Mouse (Mus musculus): Measurements from ENCODE around the gene S1pr5. TPM values are rescaled to one million over a fixed set of nuclear protein-coding genes. Genes with fewer than 3 reads are reported as not detected.
"Not testable (repeated sequence)": the region's sequence is repeated elsewhere in the genome, so short reads cannot be mapped to it uniquely, and the experiment has no call there.

S1pr5 gene
- total RNA-seq (2014; rRNA removed) (4.9 and 8.2 TPM in 2 replicates), polyA plus RNA-seq (2015; fragmentation: Nextera tagmentation; extraction: Ambion mirVana) (2.9 and 3.1 TPM in 2 replicates)

DNA sequence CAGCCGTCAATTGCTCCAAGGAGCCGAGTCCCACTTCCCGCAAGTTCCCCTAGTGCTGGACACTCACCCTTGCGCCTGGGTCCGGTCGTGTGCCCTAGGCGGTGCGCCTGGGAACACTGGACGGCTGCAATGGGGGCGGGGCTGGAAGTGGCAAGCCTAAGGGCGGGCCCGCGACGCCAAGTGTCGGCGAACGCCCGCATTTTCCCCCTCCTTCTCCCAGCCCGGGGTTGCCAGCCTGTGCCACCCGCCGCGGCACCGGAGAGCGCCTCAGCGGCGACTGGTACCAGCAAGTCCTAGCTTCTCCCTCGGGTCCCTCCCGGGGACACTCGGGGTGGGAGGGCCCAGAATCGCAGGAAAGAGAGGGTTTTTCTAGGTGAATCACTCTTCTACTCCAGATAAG is at the start of gene S1pr5:
TSS of gene S1pr5 (minus strand) at position 118 of the 400 bp plus-strand sequence.
- 0 out of 2 replicates have a peak within 1 kb of the TSS, but pooled peaks have one; percentile 4 for H3K4me3 ChIP-seq (ENCODE audit: low read length)
- H3K36me3 ChIP-seq (ENCODE audit: insufficient read depth, low read length) = no peaks in the 10 kb centered on the region
- H3K4me2 ChIP-seq (ENCODE audit: low read depth, low read length) = peak within 1 kb of the TSS; percentile 35
- DNase-seq (ENCODE audit: low spot score) (no peak), ATAC-seq (no peak)
- TF ChIP-seq CTCF (IDR thresholded peaks at IDR 0.05; ENCODE audit: low read depth) = no peak
- 2% methylated on average over 28 of the region's 30 CpGs for WGBS
- no peak within 1 kb of the TSS for H3K9ac ChIP-seq (replicated peaks; ENCODE audit: low read length)
- H3K27ac ChIP-seq = no peak within 1 kb of the TSS
- H3K4me1 ChIP-seq (ENCODE audit: insufficient read depth, low read length) = no peaks in the 10 kb centered on the region
- H3K27me3 ChIP-seq (ENCODE audit: insufficient read depth, low read length) = peaks cover 37% of the 10 kb centered on the region
- H3K9me3 ChIP-seq (ENCODE audit: low read length) = no peaks in the 10 kb centered on the region

DNA sequence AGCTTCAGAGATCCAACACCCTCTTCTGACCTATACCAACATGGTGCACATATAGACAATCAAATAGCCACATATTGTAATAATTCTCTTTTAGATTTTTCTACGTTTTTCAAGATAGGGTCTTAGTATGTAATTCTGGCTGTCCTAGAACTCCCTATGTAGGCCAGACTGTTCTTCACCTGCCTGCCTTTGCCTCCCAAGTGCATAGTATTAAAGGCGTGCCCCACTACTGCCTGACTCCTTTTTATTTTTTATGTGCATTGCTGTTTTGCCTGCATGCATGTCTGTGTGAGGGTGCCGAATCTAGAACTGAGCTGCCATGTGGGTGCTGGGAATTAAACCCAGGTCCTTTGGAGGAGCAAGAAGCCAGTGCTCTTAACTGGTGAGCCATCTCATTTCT is 44.0 kb upstream of the S1pr5 start:
- 97% methylated on average over 3 of the region's 3 CpGs for WGBS
- no peak overlapping the region for H3K4me3 ChIP-seq (ENCODE audit: low read length)
- TF ChIP-seq CTCF (IDR thresholded peaks at IDR 0.05; ENCODE audit: low read depth) = no peak
- H3K27me3 ChIP-seq (ENCODE audit: insufficient read depth, low read length) = no peaks in the 10 kb centered on the region
- no peak overlapping the region for H3K27ac ChIP-seq
- H3K4me1 ChIP-seq (ENCODE audit: insufficient read depth, low read length) = peaks cover 10% of the 10 kb centered on the region; the same call in 1 of the 2 replicates
- no peak overlapping the region for H3K4me2 ChIP-seq (ENCODE audit: low read depth, low read length)
- DNase-seq (ENCODE audit: low spot score) (no peak), ATAC-seq (no peak)
- H3K9ac ChIP-seq (replicated peaks; ENCODE audit: low read length) = no peak overlapping the region
- H3K36me3 ChIP-seq (ENCODE audit: insufficient read depth, low read length) = no peaks in the 10 kb centered on the region
- no peaks in the 10 kb centered on the region for H3K9me3 ChIP-seq (ENCODE audit: low read length)

DNA sequence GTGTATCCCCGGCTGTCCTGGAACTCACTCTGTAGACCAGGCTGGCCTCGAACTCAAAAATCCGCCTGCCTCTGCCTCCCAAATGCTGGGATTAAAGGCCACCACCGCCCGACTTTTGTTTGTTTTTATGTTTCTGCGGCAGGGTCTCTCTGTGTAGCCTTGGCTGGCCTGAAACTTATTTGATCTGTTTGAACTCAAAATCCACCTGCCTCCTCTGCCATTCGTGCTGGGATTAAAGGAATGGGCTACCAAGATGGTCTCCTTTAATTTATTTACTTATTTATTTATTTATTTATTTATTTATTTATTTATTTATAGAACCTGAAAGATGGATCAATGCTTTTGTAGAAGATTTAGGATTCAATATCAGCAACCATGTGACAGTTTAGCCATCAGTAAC is 43.6 kb upstream of the S1pr5 start:
- H3K27me3 ChIP-seq (ENCODE audit: insufficient read depth, low read length); H3K9me3 ChIP-seq (ENCODE audit: low read length); H3K27ac ChIP-seq; H3K36me3 ChIP-seq (ENCODE audit: insufficient read depth, low read length); ATAC-seq; H3K9ac ChIP-seq (replicated peaks; ENCODE audit: low read length); DNase-seq (ENCODE audit: low spot score): not testable (repeated sequence)
- WGBS = 18% methylated on average over 7 of the region's 7 CpGs
- peak overlapping the region; percentile 55 for H3K4me2 ChIP-seq (ENCODE audit: low read depth, low read length)
- peaks cover 13% of the 10 kb centered on the region for H3K4me1 ChIP-seq (ENCODE audit: insufficient read depth, low read length)
- H3K4me3 ChIP-seq (ENCODE audit: low read length) = peak overlapping the region; percentile 61

DNA sequence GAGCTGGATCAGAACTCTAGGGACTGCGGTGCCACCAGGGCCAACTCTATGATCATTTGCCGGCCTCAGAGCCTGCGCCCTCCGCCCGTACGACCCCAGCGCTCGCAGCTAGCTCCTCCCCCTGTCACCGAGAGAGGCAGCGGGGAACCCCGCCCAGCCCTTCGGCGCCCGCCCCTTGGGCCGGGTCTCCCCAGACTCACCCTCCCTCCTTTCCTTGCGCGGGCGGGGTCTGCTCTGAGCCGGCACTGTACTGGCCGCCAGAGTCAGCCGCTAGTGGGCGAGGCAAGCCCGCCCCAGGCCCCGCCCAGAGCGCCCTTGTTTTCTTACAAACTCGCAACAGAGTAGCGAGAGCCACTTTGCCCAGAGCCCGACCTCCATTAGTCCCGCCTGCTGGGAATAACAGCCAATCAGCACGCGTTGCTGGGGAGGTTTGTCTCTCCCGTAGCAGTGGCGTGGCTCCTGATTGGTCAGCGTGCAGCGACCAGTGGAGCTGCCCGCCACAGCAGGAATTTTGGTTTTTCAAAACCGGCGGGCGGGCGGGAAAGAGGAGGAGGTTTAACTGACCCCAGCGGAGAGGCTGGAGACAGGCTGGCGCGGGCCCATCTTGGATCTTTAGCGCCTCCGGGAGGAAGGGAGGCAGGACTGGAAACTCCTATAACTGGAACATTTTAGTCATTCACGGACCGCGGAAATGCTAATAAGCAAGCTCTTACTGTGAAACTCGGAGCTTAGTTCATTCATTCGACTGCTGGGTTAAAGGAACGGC is 43.0 kb upstream of the S1pr5 start, which contains the start of gene Cdkn2d:
TSS of gene Cdkn2d (minus strand) at position 386 of the 766 bp plus-strand sequence.
- ATAC-seq (peak; percentile 97), DNase-seq (ENCODE audit: low spot score) (peak; percentile 100)
- Histone ChIP-seq H3K27me3 (ENCODE audit: insufficient read depth, low read length) (no peaks in the 10 kb centered on the region), H3K4me1 (ENCODE audit: insufficient read depth, low read length) (peaks cover 18% of the 10 kb centered on the region), H3K27ac (peak within 1 kb of the TSS; percentile 85), H3K4me2 (ENCODE audit: low read depth, low read length) (peak within 1 kb of the TSS; percentile 85), H3K9me3 (ENCODE audit: low read length) (no peaks in the 10 kb centered on the region), H3K36me3 (ENCODE audit: insufficient read depth, low read length) (no peaks in the 10 kb centered on the region), H3K4me3 (ENCODE audit: low read length) (peak within 1 kb of the TSS; percentile 61), H3K9ac (replicated peaks; ENCODE audit: low read length) (peak within 1 kb of the TSS; percentile 75)
- TF ChIP-seq CTCF (IDR thresholded peaks at IDR 0.05; ENCODE audit: low read depth) = peak; percentile 31
- WGBS = under 1% methylated on average over 50 of the region's 51 CpGs

DNA sequence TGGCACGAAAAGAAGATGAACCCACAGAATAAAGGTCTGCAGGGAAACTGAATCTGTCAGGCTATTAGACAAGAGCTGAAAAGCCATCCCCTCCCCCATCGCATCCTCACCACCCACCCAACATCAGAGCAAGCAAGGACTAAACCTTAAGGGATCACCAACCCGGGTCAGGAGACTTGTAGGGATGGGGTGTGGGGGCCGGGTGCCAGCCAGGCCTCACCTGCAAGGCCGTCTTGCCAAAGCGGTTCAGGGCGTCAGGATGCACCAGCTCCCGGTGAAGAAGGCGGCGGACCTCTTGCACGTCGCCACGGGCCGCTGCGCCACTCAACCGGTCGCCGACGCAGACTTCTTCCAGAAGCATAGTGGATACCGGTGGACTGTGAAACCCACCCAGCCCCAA is 42.3 kb upstream of the S1pr5 start:
- H3K4me1 ChIP-seq (ENCODE audit: insufficient read depth, low read length) = peaks cover 18% of the 10 kb centered on the region
- H3K27me3 ChIP-seq (ENCODE audit: insufficient read depth, low read length) = no peaks in the 10 kb centered on the region
- 0% methylated on average over 20 of the region's 20 CpGs for WGBS
- peak overlapping the region; percentile 61 for H3K4me3 ChIP-seq (ENCODE audit: low read length)
- H3K4me2 ChIP-seq (ENCODE audit: low read depth, low read length) = peak overlapping the region; percentile 85
- no peaks in the 10 kb centered on the region for H3K9me3 ChIP-seq (ENCODE audit: low read length)
- ATAC-seq (no peak), DNase-seq (ENCODE audit: low spot score) (peak; percentile 45)
- H3K9ac ChIP-seq (replicated peaks; ENCODE audit: low read length) = peak overlapping the region; percentile 75
- peak overlapping the region; percentile 85 for H3K27ac ChIP-seq
- H3K36me3 ChIP-seq (ENCODE audit: insufficient read depth, low read length) = no peaks in the 10 kb centered on the region
- TF ChIP-seq CTCF (IDR thresholded peaks at IDR 0.05; ENCODE audit: low read depth) = no peak

DNA sequence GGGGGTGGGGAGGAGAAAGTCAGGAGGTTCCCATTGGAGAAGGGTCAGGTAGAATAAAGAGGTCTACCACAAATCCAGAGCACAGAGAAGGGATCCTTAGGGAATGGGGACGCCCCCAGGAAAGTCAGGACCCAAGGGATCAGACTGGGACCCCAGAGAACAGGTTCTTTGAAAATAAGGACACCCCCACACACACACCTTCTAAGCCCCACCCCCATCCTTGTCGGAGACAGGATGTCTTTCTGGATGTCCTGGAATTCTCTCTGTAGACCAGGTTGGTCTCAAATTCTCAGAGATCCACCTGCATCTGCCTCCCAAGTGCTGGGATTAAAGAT is 41.1 kb upstream of the S1pr5 start:
- H3K36me3 ChIP-seq (ENCODE audit: insufficient read depth, low read length) = peaks cover under 1% of the 10 kb centered on the region; the same call in 1 of the 2 replicates
- H3K27me3 ChIP-seq (ENCODE audit: insufficient read depth, low read length) = no peaks in the 10 kb centered on the region
- ATAC-seq (no peak), DNase-seq (ENCODE audit: low spot score) (no peak)
- TF ChIP-seq CTCF (IDR thresholded peaks at IDR 0.05; ENCODE audit: low read depth) = no peak
- H3K4me1 ChIP-seq (ENCODE audit: insufficient read depth, low read length) = peaks cover 18% of the 10 kb centered on the region
- H3K9ac ChIP-seq (replicated peaks; ENCODE audit: low read length) = no peak overlapping the region
- H3K4me3 ChIP-seq (ENCODE audit: low read length) = no peak overlapping the region
- no peaks in the 10 kb centered on the region for H3K9me3 ChIP-seq (ENCODE audit: low read length)
- H3K27ac ChIP-seq = no peak overlapping the region
- peak overlapping the region; percentile 85; the same call in 1 of the 2 replicates for H3K4me2 ChIP-seq (ENCODE audit: low read depth, low read length)
- 90% methylated on average over 2 of the region's 2 CpGs for WGBS
